Mouse (Mus musculus) kidney, postnatal 14 days (tissue): Measurements from ENCODE around the gene Olfr235.
"Not testable (repeated sequence)": the region's sequence is repeated elsewhere in the genome, so short reads cannot be mapped to it uniquely, and the experiment has no call there.

Experiments used
- DNase-seq: peaks from one replicate; pipeline ENCODE4 v3.0.0; 2022; ENCODE audit warnings: mixed read lengths

Gene Olfr235

GRCm38 (mm10) chr19:12260732-12261131, at the start of gene Olfr235:
TSS of gene Olfr235 (plus strand) at chr19:12261032.
- DNase-seq: no peak

- not testable (repeated sequence) for DNase-seq
Observed at GRCm38 (mm10) chr19:12232496-12232895, 28.3 kb upstream of the Olfr235 start, which contains the start of gene Olfr1432. TSS of gene Olfr1432 (minus strand) at chr19:12232596.

- DNase-seq: no peak
Observed at GRCm38 (mm10) chr19:12241559-12241958, 19.3 kb upstream of the Olfr235 start, which contains the start of gene Olfr262. TSS of gene Olfr262 (minus strand) at chr19:12241659.

GRCm38 (mm10) chr19:12279554-12279953, 18.7 kb downstream of the Olfr235 start, which contains the start of gene Olfr1434:
TSS of gene Olfr1434 (plus strand) at chr19:12279854.
- no peak for DNase-seq

GRCm38 (mm10) chr19:12292979-12293378, 32.1 kb downstream of the Olfr235 start:
- no peak for DNase-seq

GRCm38 (mm10) chr19:12299030-12299429, 38.2 kb downstream of the Olfr235 start, which contains the start of gene Olfr1436:
TSS of gene Olfr1436 (minus strand) at chr19:12299130.
- DNase-seq: not testable (repeated sequence)
